Mouse (Mus musculus) Muller cell, postnatal 12 days (primary cell): Measurements from ENCODE around the gene Rhox2g.
"Not testable (repeated sequence)": the region's sequence is repeated elsewhere in the genome, so short reads cannot be mapped to it uniquely, and the experiment has no call there.

Experiments used
- DNase-seq: peaks from one replicate; pipeline ENCODE4 v3.0.0-alpha.2; 2015; ENCODE audit errors: inconsistent ontology term

The Rhox2g gene

DNA sequence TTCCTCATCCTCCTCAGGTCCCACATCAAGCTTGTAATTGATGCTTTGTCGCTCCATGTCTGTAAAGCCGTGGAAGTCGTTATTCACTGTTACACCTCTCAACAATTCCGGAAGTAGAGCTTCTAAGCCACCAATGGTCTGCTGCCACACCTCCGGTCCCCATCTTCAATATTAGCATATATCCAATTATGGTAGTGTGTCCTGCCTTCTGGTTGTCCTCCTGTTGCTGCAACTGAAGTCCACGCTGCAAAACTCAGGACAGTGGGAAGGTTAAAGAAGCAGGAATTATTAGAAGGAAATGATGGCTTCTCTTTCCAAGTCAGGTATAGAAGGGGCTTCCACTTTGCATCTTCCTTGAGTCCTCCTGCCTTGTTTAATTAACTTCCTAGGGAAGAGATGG, at the start of gene Rhox2g:
Gene Rhox2g, minus strand, starts transcription at position 101 of the 400 bp plus-strand sequence.
- not testable (repeated sequence) for DNase-seq

DNA sequence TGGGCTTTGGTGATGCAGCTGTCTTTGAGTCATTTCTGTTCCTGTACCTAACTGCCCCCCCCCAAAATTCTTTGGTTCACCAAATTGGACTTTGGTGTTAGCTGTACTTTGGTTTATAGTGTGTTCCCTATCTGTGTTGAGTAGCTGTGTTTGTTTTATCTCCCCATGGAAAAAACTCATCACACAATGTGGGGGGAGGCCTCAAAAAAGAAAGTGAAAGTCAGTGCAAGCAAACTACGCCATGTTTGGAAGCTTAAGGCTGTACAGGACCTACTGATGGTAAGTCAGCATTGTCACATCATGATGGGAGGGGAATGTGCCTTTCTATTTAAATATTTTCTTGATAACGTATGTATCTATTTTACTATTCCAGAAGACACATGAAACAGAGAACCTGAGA, 49.0 kb upstream of the Rhox2g start:
- no peak for DNase-seq

DNA sequence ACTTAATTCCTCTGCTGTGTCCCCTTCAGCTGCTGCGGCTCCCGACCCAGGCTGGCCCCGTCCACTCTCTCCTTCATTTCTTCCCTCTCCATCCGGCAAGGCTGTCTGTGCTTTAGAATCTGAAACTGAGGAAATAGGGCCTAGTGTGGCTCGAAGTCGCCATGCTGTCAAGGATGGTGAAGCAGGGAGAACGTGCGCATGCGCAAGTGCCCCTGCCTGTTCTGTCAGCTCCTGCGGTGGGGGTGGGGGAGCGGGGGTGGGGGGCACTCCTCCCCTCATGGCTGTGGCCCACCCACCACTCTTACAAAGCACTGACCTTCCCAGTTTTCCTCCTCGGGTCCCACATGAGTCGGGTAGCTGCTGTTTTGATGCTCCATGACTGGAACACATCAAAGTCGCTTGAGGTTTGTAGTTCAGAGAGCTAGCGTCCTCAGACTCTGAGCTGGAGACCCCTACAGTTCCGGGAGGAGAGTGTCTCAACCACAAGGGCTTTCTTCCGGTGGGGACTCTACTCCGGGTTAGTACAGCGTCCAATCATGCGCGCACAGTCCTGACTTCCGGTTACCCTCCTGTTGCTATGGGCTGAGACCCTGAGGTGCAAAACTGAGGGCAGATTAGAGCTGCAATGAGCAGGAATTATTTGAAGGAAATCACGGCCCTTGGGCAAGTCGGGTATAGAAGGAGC, 39.9 kb upstream of the Rhox2g start:
- no peak for DNase-seq

DNA sequence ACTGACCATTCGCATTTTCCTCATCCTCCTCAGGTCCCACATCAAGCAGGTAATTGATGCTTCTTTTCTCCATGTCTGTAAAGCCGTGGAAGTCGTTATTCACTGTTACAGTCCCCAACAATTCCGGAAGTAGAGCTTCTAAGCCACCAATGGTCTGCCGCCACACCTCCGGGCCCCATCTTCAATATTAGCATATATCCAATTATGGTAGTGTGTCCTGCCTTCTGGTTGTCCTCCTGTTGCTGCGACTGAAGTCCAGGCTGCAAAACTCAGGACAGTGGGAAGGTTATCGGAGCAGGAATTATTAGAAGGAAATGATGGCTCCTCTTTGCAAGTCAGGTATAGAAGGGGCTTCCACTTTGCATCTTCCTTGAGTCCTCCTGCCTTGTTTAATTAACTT, 29.9 kb upstream of the Rhox2g start, which contains the start of gene Rhox2h:
Gene Rhox2h, minus strand, starts transcription at position 101 of the 400 bp plus-strand sequence.
- not testable (repeated sequence) for DNase-seq

DNA sequence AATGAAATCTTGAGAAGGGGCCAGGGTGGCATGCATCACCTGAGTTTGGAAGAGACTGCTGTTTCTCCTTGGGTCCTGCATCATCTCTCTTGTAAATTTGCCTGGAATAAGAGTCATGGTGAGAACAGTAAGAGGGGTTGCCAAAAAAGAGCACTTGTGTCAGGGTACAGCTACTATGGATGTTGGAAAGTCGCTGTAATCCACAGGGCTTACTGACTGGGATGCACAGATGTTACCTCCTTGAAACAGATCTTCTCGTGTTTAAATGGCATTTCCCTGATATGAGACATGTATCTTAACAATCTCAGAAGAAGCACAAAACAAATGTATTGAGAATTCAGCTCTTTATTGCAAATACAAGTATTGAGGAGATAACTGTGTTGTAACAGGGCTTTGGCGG, 25.4 kb upstream of the Rhox2g start, which contains the start of gene Rhox3h:
Gene Rhox3h, minus strand, starts transcription at position 101 of the 400 bp plus-strand sequence.
- not testable (repeated sequence) for DNase-seq

DNA sequence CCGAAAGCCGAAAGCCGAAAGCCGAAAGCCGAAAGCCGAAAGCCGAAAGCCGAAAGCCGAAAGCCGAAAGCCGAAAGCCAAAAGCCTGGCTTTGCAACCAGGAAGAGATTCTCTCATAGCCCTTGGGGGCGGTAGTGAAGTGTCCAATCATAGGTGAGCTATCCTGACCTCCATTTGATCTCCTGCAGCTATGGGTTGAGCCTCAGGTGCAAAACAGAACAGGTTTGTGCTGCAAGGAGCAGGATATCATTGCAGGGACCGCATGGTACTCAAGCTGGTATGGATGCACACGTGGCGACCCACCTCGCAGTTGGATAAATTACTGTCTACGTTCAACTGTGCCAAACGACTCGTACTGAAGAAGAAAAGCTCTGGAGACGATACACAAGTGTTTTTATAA, 8.0 kb upstream of the Rhox2g start, which contains the start of gene Rhox4g:
Gene Rhox4g, minus strand, starts transcription at position 101 of the 400 bp plus-strand sequence.
- DNase-seq, result not testable (repeated sequence)

DNA sequence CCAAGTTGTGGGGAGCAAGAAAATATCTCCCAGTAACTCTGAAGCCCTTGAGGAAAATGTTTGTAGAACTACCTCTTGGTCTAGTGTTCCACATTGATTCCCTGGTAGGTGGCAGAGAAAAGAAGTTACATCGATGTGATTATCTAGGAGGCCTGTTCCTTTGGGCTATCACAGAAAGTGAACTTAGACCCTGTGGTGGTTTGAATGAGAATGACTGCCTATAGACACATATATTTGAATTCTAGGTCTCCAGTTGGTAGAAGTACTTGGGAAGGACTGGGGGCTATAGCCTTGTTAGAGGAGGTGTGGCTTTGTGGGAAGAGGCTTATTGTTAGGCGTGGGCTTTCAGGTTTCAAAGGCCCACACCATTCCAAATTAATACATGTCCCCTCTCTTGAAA, 14.8 kb downstream of the Rhox2g start, which contains the start of gene Rhox3g:
Gene Rhox3g, minus strand, starts transcription at position 101 of the 400 bp plus-strand sequence.
- DNase-seq, result not testable (repeated sequence)

DNA sequence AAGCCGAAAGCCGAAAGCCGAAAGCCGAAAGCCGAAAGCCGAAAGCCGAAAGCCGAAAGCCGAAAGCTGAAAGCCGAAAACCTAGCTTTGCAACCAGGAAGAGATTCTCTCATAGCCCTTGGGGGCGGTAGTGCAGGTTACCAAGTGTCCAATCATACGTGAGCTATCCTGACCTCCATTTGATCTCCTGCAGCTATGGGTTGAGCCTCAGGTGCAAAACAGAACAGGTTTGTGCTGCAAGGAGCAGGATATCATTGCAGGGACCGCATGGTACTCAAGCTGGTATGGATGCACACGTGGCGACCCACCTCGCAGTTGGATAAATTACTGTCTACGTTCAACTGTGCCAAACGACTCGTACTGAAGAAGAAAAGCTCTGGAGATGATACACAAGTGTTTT, 35.7 kb downstream of the Rhox2g start, which contains the start of gene Rhox4f:
Gene Rhox4f, minus strand, starts transcription at position 101 of the 400 bp plus-strand sequence.
- DNase-seq, result not testable (repeated sequence)
